Mouse (Mus musculus) lung, adult 2 months (tissue): ENCODE data around the gene Lrrc8c.

Experiments used
- CTCF ChIP-seq: fragments of 200-500 bp; IDR thresholded peaks from 2 replicates; pipeline ENCODE4 v1.5.1; 2011; ENCODE audit warnings: mild to moderate bottlenecking, low read length, control low read depth; ENCODE audit not compliant: insufficient read depth
- POLR2A ChIP-seq: fragments of 200-500 bp; IDR thresholded peaks from 2 replicates; pipeline ENCODE4 v1.6.1; 2011; ENCODE audit warnings: low read depth, mild to moderate bottlenecking, control low read depth, low read length, borderline replicate concordance; ENCODE audit errors: extremely low read depth

DNA sequence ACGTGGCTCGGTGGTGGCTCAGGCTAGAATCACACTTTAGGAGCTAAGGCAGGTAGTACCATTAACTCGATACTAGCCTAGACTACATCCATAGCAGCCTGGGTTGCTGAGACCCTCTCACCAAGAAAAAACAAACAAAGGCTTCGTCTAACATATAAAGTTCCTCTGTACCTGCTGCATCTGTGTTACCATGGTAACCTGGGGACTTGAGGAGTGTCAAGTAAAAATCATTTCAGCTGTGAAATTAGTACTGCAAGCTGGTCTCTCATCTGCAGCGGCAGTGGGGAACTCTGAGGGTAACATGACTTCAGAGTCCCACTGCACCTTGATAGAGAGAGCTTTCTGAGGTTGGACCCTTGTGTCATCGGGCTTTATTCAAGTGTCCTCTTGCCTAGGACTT lies 68.3 kb downstream of the Lrrc8c start:
- no peak for TF ChIP-seq CTCF
- TF ChIP-seq POLR2A, result no peak
